Mouse (Mus musculus) yolk sac, embryonic 10.5 days (tissue): ENCODE measurements around the gene Coro7.
A peak's percentile ranks its signal among the peaks of the same experiment; 100 is the strongest.

Experiments used
- DNase-seq: peaks from one replicate; pipeline ENCODE4 v3.0.0-alpha.2; 2017; ENCODE audit warnings: low spot score

Coro7 gene

DNA sequence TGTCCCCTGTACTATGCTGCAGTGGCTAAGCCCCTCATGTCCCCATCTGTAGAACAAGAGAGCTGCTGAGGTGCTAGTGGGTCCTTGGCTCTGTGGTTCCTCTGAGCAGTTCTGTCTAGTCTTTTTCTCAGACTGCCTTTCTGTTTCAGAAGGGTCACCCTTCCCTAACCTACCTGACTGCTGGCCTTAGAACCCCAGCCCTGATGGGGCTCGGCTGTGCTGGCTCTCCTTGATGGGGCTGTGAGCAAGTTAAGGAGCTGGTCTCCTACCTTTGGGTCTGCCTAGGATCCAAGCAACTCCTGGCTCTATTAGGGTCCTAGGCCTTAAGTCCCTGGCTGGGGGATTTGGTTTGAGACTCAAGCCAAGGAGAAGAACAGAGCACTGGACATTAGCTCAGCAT is 64.3 kb downstream of the Coro7 start:
- DNase-seq: no peak

DNA sequence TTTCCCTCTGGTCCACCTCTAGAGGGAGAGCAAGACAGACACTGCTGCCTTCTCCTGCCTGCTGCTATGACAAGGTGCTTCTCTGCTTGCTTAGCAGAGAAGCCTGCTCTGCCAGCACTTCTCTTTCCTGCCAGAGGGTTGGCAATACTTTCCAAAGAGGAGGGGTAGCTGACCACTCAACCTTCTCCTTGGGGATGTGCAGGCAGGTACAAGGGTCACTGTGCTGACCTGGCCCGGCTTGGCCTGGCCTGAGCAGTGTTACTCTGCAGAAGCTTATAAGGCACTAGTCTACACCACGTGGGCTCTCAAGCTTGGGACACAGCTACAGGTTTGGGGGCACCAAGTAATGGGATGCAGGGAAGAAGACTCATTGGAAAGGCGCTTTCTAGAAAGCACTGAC is 64.9 kb downstream of the Coro7 start:
- DNase-seq: peak; percentile 56

DNA sequence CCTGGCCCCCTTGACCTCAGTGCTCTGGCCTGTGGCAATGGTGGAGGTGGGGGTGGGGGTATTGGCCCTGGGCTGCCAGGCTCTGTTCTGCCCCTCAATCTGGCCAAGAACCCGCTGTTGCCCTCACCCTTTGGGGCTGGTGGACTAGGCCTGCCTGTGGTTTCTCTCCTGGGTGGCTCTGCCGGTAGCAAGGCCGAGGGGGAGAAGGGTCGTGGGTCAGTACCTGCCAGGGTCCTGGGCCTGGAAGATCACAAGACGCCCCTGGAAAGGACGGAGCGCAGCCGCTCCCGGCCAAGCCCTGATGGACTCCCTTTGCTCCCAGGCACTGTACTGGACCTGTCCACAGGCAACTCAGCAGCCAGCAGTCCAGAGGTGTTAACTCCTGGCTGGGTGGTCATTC is 65.8 kb downstream of the Coro7 start:
- no peak for DNase-seq

DNA sequence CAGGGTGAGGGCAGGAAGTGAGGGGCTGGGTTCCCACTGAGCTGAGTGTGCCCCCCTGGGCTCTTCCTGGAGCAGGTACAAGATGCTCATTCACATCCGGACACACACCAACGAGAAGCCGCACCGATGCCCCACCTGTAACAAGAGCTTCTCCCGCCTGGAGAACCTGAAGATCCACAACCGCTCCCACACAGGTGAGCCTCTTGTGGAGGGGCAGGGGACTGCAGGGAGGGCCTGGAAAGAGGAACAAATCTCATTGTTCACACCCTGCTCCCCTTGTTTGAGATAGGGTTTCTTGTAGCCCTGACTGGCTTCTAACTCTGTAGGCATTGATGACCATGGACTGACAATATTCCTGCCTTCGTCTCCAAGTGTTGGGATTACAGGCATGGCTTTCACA is 67.9 kb downstream of the Coro7 start:
- no peak for DNase-seq

DNA sequence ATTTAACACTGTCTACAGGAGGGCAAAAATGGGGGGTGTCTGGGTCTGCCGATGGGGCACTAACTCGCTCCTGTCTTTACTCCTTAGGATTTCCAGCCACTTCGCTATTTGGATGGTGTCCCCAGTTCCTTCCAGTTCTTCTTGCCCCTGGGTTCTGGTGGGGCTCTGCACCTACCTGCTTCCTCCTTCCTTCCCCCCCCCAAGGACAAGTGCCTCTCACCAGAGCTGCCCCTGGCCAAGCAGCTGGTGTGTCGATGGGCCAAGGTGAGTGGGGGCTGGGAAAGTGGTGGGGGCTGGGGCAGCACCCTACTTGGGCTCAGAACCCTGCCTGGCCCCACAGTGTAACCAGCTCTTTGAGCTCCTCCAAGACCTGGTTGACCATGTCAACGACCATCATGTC is 68.4 kb downstream of the Coro7 start:
- DNase-seq: no peak

DNA sequence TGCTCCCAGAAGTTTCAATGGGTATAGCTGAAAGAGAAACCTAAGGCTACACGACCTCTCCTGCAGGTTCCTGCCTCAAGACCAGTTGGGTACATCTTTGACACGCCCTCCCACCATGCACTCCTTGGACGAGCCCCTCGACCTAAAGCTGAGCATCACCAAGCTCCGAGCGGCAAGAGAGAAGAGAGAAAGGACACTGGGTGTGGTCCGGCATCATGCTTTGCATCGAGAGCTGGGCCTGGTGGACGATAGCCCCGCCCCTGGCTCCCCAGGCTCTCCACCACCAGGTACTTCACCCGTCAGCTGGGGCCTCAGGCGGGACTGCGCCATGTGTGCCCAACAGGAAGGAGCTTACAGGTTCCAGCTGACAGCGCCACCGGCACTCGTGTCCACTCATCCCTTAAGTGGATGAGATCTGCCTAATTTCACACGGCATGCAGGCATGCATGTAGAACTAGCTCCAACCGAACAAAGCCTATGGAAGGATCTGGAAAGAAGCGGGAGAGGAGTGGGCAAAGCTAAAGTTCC is 71.0 kb downstream of the Coro7 start:
- DNase-seq: no peak

DNA sequence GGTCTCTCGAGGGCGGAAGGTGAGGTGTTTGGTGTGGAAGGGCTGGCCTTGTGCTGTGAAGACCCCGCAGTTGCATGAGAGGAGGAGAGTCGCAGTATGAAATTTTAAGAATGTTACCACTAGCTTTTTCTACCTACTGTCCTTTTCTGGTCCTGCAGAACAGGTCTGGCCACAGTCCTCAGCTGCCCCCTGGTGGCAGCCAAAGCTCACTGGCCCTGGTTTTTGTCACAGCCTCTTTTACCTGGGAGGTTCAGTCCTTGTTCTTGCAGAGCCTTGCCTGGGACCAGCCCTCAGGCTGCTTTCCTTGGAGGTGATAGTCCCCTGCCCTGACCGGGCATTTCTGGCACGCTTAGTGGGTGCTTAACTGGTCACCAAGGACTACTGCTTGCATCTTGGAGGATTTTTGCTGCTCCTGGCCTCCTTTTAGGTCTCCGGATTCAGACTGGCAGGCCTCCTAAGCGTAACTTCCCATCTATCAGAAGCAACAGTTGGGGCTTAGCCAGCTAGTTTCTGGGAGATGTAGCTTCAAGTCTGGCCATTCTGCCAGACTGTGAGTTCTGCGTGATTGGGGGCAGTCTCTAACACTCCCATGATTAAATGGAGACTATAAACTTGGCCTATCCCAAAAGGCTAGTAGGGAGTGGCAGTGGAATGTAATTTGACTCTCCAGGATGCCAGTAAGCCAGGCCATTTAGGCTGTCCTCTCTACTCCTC is 71.6 kb downstream of the Coro7 start:
- DNase-seq: peak; percentile 70

DNA sequence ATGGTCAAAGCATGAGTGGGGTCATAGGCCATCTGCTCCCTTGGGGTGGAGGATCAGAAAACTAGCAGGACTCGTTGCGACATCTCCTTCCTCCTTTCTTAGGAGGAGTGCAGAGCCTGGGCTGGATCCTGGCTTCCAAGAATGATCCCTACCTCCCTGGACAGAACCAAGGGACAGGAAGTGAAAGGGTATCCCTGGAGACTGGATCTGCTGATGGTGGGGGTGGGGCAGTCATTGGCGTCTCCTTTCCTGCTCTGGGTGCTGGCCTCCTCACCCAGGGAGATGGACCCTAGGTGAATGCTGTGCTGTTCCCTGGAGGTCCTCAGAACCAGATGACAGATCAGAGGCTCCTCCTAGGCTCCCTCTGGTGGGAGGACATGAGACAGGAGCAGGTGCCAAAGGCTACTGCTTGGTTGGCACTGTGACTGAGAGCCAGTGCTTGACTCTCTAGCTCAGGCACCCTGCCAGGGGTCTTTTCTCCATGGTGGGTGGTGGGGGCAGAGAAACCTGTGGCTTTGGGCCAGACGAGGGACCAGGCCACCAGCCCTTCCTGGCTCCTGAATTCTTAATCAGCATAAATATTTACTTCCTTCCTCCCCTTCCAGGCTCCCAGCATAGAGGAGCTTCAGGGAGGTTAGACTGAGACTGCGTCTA is 73.0 kb downstream of the Coro7 start:
- DNase-seq: peak; percentile 67

DNA sequence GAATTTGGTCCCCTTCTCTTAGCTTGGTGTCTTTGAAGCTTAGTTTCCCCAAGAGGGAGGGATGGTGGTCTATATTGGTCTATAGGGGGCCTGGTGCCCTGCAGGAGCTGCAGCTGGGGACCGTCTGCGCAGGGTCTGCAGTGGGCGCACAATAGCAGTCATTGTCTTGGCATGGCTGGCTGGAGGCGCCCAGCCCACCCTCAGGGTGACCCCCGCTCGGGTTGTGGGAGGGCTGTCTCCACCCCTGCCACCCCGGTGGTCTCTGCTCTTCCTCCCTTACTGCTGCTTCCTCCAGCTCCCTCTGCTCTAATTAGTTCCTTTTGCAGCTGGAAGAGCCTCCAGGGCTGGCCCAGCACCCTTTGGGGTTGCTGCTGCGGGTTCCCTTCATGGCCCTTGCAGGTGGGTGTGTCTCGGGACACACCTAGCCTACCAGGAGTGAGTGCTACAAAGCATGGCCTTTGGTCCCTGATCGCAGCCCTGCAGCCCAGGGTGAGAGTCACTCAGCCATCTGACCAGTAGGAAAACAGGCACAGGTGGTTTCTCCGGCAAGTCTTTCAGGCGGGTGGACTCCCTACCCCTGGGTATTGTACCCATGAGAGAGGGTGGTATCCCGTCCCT is 74.0 kb downstream of the Coro7 start:
- DNase-seq: no peak

DNA sequence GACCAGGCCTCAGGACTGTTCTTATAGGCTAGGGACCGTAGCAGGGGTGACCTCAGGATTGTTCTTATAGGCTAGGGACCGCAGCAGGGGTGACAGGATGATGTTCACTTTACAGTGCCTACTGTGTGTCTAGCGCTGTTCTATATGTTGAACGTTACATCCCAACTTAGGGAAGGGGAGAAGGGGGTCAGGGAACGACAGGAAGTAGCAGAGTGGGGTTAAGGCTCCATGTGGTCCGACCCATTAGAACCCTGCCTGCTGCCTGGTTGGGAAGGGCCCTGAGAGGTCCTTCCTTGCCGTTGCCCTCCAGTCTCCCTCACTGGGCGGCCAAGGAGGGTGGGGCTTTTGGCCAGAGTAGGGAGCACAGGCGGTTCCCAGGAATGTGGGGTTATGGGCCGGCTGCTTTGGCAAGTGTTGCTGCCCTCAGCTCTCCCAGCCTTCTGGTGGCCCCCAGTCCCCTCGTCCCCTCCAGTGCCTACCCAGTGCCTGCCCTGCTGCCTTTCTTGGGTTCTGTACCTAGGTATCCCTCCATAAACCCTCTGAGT is 75.2 kb downstream of the Coro7 start:
- DNase-seq: no peak

DNA sequence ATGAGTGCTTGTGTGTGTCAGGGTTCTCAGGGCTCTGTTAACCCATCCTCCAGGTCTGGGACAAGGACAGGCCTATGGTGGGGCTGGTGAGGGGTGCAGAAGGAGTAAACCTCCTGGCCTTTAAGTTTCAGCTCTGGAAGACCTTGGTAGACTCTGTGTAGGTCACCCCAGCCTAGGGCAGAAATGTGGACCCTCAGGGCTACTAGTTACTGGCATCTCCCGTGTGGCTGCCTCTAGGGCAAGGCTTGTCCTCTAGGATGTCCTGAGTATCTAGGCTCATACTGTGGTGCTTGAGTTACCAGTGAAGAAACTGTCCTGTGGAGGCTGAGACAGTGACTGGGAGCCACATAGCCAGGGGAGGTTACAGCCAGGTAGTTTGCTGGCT is 76.1 kb downstream of the Coro7 start:
- DNase-seq: no peak

DNA sequence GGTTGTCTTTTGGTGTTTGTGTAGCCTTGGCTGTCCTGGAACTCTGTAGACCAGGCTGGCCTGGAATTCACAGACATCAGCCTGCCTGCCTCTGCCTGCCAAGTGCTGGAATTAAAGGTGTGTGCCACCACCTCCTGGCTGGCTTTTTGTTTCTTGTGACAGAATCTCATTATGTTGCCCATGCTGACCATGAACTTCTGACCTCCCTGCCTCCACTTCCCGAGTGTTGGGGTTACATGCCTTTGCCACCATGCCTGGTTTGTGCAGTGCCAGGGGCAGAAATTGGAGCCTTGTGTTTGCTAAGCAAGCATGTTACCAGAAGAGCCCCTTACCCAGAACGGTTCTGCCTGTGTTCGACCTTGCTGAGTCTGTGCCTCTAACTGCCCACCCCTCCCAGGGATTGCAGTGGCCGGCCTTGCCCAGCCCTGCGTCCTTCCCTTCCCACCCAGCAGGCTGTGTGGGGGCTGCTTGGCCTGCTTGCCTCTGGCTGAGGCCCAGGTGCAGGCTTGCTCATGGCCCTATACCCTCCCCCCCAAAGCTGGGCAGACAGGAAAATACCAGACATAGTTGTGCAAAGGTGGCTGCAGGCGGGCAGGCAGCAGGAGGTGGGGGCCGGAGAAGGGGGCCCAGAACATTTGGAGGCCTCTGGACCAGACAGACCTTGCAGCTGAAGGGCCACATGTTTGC is 76.7 kb downstream of the Coro7 start:
- peak; percentile 60 for DNase-seq

DNA sequence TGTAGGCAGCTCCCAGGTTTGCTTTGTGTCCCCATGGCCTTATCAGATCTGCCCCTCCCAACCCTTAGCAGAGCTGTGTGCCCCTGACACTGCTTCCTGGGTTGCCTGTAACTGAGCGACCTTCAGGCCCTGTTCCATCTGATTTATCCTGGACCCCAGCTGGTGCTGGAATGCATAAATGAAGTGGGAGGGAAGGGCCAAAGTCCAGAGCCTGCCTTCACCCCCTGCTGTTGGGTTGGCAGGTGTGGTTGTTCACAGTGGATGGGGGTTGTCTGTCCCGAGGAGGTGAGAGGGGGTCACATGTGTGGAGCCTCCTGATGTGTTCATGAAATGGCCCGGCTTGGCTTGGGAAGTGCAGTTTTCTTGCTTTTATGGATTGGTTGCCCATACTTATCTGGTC is 77.4 kb downstream of the Coro7 start:
- DNase-seq: peak; percentile 81

DNA sequence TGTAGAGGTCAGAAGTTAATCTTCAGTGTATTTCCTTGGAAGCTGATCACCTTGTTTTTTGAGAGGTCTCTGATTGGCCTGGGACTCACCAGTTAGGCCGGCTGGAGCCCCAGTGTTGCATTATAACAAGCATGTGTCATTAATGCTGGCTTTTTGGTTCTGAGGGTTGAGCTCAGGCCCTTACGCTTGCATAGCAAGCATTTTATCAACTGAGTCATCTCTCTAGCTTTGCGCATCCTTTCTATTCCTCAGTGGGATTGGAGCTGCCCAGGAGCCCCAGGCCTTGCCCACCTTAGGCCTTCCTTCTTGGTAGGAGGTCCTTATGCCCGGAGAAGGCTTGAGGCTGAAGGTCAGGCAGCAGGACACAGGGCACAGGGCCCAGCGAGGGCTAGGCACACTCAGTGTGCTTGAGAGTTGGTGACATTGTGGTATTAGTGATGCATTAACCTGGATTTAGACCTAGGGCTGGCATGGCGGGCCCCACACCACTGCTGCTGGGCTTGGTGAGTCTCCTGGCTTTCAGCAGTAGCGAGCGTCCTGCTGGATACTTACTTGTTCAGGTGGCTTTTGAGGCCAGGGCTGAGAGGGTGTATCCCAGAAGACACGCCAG is 78.8 kb downstream of the Coro7 start:
- no peak for DNase-seq

DNA sequence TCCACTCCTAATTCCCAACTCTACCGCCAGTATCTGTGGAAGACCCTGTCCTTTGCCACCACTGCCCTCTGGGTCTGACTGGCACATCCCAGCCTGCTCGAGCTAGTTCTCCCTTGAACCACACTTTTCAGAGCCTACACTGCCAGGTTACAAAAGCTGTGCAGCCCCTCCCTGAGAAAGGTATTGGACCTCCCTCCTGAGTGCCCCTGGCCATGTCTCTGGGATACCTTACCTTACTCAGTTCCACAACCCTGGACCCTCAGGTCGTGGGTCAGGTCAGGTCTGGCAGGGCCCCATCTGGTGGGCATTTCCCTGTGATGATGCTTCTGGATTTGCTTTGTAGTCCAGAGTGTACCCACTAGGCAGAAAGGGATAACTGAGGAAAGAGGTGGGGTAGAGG is 80.0 kb downstream of the Coro7 start:
- DNase-seq: no peak

DNA sequence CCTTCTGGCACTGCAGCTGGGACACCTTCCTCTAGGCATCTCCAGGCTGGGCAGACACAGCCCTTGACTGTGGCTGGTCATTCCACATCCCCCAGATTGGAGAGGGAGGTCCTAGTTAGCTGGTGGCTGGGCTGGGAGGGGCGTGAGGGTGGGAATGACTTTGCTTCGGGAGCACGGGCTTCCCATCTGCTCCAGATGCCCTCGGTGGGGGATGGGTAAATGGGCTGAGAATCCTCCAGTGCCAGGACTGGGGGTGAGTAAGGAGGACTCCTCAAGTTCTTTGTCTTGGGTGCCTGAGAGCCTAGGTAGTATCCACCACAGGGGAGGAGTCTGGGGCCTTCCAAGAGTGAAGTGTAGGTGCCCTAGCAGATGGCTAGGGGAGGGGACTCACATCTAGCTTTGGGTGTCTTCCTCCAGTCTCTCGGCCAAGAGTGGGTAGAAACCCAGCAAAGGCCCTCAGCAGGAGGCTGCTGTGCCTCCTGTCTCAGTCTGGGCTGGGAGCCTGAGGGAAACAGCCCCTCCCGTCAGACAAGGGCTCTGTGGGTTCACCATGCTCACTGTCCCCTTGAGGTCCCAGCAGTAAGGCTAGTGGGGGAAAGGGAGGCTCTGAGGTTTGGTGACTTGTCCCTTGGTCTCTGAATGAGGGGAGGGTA is 80.6 kb downstream of the Coro7 start:
- no peak for DNase-seq

DNA sequence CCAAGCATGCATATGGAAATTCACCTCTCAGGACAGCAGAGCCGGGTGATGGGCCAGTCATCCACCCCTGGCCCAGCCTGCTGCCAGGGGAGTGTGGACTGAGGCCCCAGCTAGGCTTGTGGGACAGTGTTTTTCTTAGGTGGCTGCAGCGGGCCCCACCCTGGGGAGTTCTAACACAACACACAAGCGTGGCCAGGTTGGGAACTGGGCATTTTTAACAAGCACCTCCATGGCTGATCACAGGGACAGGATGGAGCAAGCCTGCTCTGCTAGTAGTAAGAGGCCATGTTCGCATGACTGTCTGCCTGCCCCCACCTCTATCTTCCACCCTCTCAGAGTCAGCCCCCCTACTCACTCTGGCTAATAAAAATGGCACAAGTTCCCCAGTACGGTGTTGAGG is 81.5 kb downstream of the Coro7 start:
- no peak for DNase-seq

DNA sequence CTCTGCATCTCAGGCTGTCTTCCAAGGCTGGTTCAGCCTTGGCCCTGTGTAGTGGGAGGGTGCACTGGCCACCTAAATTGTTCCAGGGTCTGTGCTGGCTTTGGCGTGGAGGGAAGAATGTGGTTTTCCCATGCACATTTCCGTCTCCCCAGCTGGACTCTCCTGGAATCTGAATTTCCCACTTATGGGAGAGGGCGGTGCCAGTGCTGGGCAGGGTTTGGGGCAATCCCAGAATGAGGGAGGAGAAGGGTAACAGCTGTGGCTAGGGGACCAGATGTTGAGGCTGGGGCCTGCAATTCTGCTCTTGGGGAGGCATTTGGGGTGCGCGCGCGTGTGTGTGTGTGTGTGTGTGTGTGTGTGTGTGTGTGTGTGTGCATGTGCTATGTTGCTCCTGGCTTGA is 82.3 kb downstream of the Coro7 start:
- DNase-seq: no peak

DNA sequence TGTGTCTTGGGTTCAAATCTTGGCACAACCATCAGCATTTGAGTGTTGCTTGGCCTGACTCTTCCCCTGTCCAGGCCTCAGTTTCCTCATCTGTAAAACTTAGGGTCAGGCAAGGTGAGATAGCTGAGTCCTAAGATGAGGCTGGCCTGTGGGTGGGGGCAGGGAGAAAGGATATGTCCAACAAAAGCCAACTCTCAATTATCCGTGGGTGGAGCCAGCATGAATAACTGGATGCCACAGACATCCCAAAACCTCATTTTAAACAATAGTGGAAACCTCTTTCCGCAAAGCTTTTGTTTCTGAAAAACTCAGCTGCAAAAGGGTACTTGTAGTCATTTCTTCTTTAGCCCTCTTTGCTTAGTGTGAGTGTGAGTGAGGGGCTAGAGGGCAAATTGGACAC is 82.7 kb downstream of the Coro7 start:
- DNase-seq: no peak

DNA sequence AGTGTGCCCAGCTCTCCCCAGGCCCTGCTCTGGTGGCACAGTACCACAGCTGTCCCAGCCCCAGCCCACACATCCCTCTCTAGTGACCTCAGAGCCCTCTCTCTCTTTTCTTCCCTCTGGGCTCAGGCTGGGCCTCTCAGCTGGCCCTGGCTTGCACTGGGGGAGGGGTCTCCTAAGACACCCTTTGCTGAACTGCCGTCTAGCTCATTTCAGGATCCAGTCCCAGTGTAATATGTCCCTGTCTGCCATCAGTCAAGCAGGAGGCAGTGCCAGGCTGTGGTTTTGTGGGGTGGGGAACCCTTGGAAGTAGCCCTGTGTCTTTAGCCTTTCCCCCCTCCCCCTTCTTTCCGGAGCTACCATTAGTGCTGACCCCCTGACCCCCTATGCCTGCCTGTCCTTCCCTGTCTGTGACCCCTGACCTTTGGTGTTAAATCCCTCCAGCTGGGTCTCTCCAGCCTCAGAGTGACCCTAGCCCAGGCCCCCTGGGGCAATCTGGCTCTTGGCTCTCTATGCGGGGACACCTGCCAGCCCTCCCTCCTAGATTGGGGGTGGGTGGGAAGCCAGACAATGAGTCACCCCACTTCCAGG is 83.3 kb downstream of the Coro7 start:
- DNase-seq: peak; percentile 82

DNA sequence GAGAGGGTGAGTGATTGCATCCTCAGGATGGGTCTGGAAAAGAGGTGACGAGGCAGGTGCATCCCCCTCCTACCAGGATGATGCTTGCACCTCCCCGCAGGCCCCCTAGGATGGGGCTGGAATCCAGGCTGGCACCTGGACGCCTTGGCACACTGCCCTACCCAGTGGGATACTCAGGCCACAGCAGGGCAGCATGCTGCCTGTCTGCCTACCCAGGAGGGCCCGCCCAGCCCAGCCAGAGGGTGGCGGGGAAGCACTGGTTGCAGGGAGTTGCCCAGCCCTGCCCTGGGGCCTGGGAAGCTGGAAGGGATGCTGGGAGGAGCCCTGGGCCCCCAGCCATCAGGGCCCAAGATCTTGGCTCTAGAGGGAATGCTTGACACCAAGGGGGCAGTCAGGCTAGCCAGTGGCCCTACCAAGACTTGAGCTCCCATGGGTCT is 84.0 kb downstream of the Coro7 start:
- DNase-seq: no peak
